Mouse (Mus musculus) frontal cortex, postnatal 10 days (tissue): ENCODE measurements around the gene Elmo2.

Source experiments
- DNase-seq, 2 experiments: peaks; one replicate each; pipeline ENCODE4 v3.0.0; 2022; ENCODE audit warnings: low spot score in 2 of 2, mixed read lengths in 1 of 2

Elmo2 gene

GRCm38 (mm10) chr2:165258321-165258720 lies 68.0 kb downstream of the Elmo2 start:
- no peak for DNase-seq

DNA sequence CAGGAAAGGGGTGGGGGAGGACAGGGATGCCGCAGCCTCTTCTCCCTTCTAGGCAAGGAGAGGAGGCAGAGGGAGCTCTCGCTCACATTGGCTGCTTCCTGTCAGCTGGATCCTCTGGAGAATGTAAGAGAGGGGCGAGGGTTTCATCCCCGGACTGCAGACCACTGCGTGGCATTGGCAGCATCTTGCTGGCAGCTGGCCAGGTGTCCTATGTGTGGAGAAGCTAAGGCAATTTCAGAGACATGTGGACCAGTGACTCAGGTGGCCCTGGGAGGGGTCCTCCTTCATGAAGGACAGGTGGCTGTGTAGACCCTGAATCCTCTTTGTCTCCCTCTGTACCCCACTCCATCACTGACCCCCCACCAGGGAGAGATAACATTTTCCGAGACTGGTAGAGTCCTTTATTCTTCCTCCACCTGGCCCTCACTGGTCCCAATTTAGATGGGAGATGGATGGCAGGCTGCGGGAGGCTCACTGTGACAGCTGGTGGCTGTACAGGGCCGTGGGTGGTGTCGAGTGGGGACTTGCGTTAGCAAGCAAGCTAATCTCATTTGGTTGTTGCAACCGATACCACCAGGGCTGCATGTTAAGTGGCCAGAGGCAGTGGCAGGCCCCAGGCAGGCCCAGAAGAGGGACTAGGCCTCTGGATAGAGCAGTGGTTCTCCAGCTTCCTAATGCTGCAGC lies 69.0 kb downstream of the Elmo2 start:
- no peak for DNase-seq

DNA sequence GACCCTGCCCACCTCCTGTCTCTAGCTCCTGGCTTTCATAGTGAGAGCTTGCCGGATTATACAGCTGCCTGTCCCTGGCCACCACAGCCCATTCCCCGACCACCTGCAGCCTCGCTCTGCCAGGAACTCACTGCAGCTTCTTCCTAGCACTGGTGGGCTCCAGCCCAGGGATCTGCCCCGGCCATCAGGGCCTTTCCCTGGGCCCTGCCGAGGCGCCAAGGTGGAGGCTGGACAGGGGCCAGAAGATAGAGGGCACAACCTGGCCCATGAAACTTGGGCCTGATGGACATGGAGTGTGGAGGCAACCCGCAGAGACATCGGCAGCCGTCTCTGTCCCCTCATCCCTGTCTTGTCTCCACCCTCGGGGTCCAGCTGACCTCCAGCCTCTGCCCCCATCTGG lies 70.1 kb downstream of the Elmo2 start:
- DNase-seq: no peak

- no peak for DNase-seq
Observed at GRCm38 (mm10) chr2:165253867-165254266, 72.4 kb downstream of the Elmo2 start.

DNA sequence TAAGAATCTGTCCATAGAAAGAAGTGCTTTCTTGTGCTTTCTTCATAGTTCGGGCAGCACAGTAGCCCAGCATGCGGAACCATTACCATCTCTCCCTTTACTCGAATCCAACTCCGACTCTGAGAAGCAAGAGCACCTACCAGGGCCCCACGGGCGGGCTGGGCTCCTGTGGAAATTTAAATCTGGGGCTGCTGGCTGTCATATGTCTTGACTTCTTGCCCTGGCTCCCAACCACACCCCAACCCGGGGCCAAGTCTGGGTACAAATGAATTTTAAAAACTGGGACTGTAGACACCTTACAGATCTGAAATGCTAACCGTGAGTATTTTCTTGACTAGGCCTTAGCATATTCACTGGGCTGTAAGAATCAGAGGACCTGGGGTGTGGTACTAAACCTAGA lies 73.0 kb downstream of the Elmo2 start:
- no peak for DNase-seq

GRCm38 (mm10) chr2:165252801-165253200 lies 73.5 kb downstream of the Elmo2 start:
- DNase-seq: no peak

DNA sequence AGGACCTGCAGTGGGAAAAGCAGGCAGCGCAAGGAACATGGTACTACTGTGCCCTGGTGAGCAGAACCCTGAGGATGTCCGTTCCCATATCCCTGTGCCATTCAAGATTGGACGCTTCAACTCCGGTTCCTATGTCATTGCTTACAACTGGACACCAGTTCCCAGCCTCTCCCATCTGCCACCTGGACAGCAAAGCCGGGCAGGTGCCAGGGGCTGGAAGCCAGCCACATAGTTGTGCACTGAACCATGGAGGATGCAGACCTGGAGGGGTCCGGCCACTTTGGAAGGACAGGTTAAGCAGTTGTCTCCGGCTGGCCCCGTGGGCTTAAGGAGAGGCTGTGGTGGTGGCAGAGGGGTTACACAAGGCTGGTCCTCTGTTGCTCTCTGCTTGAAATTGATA lies 73.9 kb downstream of the Elmo2 start:
- DNase-seq: no peak

- DNase-seq: no peak
Observed at GRCm38 (mm10) chr2:165250903-165251302, 75.4 kb downstream of the Elmo2 start.

GRCm38 (mm10) chr2:165248967-165249366 lies 77.3 kb downstream of the Elmo2 start:
- no peak for DNase-seq

- no peak for DNase-seq
Observed at GRCm38 (mm10) chr2:165246349-165246748, 79.9 kb downstream of the Elmo2 start.

- DNase-seq: no peak
Observed at GRCm38 (mm10) chr2:165243122-165243720, 83.1 kb downstream of the Elmo2 start.

- DNase-seq: no peak
Observed at GRCm38 (mm10) chr2:165242575-165242974, 83.7 kb downstream of the Elmo2 start.

DNA sequence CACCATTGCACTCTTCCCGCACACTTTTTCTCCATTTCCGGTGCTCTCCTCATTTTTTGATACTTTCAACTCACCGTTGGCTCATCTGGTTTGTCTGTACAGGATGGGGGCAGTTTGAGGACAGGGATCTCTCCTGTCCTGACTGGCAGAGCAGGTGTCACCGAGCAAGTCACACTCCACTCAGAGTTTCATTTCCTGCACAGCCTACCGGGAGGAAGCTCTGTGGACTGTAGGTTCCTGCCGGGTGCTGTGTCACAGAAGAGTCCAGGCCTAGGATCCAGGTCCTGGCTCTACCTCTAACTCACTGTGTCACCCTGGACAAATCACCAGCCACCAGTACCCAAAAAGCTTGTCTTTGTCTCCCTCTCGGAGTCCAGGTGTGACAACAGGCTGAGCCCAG lies 84.5 kb downstream of the Elmo2 start:
- no peak for DNase-seq

- DNase-seq: no peak
Observed at GRCm38 (mm10) chr2:165240371-165240770, 85.9 kb downstream of the Elmo2 start.

DNA sequence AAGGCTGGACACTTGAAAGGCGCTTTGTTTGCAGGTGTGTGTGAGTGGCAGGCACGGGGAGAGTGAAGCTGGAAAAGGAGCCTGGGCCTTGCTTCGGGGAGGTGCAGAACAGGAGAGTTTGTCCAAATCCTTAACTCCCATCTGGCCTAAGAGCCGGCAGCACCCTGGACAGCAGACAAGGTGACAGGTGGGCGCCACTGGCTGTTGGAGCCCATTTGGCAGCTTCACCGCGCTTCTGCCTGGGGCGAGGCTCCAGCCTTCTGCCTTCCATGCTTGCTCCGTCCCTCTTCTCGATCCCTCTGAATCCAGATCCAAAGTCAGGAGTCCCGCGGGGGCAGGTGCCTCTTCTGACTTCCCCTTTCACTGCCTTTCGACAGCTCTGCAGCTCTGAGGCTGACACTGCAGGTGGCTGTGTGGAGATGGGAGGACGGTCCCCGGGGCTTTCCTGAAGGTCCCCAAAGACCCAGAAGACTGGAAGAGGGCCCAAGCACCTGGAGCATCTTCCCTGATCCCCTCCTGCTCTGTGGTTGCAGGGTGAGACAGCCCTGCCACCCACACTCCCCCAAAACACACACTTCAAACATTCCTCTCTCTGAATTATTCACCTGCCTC lies 86.6 kb downstream of the Elmo2 start:
- DNase-seq: no peak

DNA sequence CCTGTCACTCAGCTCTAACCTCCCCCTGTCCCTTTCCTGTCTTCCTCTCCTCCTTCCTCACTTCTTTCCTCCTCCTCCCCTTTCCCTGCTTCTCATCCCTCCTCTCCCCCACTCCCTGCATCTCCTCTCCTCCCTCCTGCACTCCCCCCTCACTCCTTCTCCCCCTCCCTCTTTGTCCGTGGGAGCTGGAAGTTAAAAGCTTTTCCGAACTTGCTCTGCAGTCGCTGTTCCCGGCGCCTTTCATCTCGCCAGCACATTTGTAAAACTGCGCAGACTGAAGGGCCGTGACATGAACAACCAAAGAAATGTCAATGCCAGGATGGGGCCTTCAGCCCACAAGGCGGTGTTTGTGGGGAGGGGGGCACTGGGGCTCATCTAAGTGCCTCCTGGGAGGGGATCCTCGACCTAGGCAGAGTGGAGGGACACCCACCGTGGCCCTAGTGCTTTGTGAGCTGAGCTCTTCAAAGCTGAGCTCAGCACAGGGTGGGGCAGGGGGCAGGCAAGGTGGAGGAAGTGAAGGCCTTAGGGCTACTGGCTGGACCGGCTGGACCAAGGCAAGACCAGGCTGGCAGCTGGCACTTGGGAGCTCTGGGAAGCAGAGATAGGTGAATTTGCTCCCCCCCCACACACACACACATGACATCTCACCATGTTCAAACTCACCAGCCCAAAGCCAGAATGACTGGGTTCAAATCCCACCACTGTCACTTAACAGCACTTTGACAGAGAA lies 87.7 kb downstream of the Elmo2 start:
- DNase-seq: no peak
